Mouse (Mus musculus) myocyte (in vitro differentiated cells): ENCODE data around the gene Gpsm1. TPM values are rescaled to one million over a fixed set of nuclear protein-coding genes. Genes with fewer than 3 reads are reported as not detected.
A peak's percentile ranks its signal among the peaks of the same experiment; 100 is the strongest.

Experiments
- H3K27me3 ChIP-seq: one replicate; pipeline ENCODE4 v1.6.1; 2011; ENCODE audit not compliant: control insufficient read depth, insufficient read depth, insufficient read length
- H3K36me3 ChIP-seq: one replicate; pipeline ENCODE4 v1.6.1; 2011; ENCODE audit not compliant: control insufficient read depth, insufficient read depth
- H3K4me2 ChIP-seq: one replicate; pipeline ENCODE4 v1.6.1; 2011; ENCODE audit warnings: low read depth, control low read depth
- H3K4me3 ChIP-seq: one replicate; pipeline ENCODE4 v1.5.1; 2011; ENCODE audit warnings: mild to moderate bottlenecking, control low read depth, moderate library complexity
- H3K79me2 ChIP-seq: one replicate; pipeline ENCODE4 v1.6.1; 2011; ENCODE audit not compliant: control insufficient read depth, insufficient read depth
- H3ac ChIP-seq: one replicate; pipeline ENCODE4 v1.6.1; 2011; ENCODE audit not compliant: control insufficient read depth, insufficient read length
- CEBPB ChIP-seq: IDR thresholded peaks from 2 replicates; pipeline ENCODE4 v1.6.1; 2011; ENCODE audit warnings: mild to moderate bottlenecking, moderate library complexity; ENCODE audit not compliant: poor library complexity, insufficient read depth, severe bottlenecking
- E2F4 ChIP-seq: IDR thresholded peaks from one replicate; pipeline ENCODE4 v1.6.1; 2011; ENCODE audit warnings: mild to moderate bottlenecking, control low read depth, moderate library complexity; ENCODE audit not compliant: insufficient read depth
- MAX ChIP-seq: IDR thresholded peaks from one replicate; pipeline ENCODE4 v1.6.1; 2011; ENCODE audit warnings: low read depth, mild to moderate bottlenecking, control low read depth
- MYOD1 ChIP-seq, 3 experiments: IDR thresholded peaks; one replicate each; pipeline ENCODE4 v1.6.1; 2011; ENCODE audit warnings: control low read depth in 2 of 3, low read depth in 2 of 3, mild to moderate bottlenecking in 2 of 3, moderate library complexity in 1 of 3; ENCODE audit not compliant: insufficient read length in 2 of 3, control insufficient read depth in 1 of 3
- MYOG ChIP-seq, 3 experiments: IDR thresholded peaks; one replicate each; pipeline ENCODE4 v1.6.1; 2011; ENCODE audit warnings: control low read depth in 2 of 3, low read depth in 2 of 3, mild to moderate bottlenecking in 2 of 3; ENCODE audit not compliant: insufficient read length in 2 of 3, control insufficient read depth in 1 of 3, insufficient read depth in 1 of 3
- POLR2A ChIP-seq: IDR thresholded peaks from one replicate; pipeline ENCODE4 v1.6.1; 2011; ENCODE audit warnings: low read depth, mild to moderate bottlenecking, control low read depth, moderate library complexity; ENCODE audit not compliant: insufficient read length
- POLR2AphosphoS2 ChIP-seq: IDR thresholded peaks from one replicate; pipeline ENCODE4 v1.6.1; 2011; ENCODE audit warnings: low read depth, control low read depth; ENCODE audit not compliant: insufficient read length
- REST ChIP-seq: IDR thresholded peaks from one replicate; pipeline ENCODE4 v1.6.1; 2011; ENCODE audit warnings: mild to moderate bottlenecking, control low read depth, moderate library complexity; ENCODE audit not compliant: insufficient read depth, insufficient read length
- SRF ChIP-seq: IDR thresholded peaks from one replicate; pipeline ENCODE4 v1.6.1; 2011; ENCODE audit warnings: low read depth; ENCODE audit not compliant: control insufficient read depth, insufficient read length
- TCF12 ChIP-seq: IDR thresholded peaks from one replicate; pipeline ENCODE4 v1.6.1; 2011; ENCODE audit warnings: mild to moderate bottlenecking, control low read depth; ENCODE audit not compliant: poor library complexity, insufficient read depth, severe bottlenecking
- TCF3 ChIP-seq: IDR thresholded peaks from one replicate; pipeline ENCODE4 v1.6.1; 2011; ENCODE audit warnings: low read depth, control low read depth; ENCODE audit not compliant: insufficient read length
- USF1 ChIP-seq: IDR thresholded peaks from one replicate; pipeline ENCODE4 v1.6.1; 2011; ENCODE audit warnings: low read depth, mild to moderate bottlenecking, control low read depth, moderate library complexity
- polyA plus RNA-seq: library from polyadenylated mRNA; unstranded; fragments of >200 nt; fragmentation: generic; extraction: Trizol; gene quantifications from one replicate; pipeline ENCODE4 v1.2.1, GENCODE M21; 2012; ENCODE audit warnings: missing spikeins

The Gpsm1 gene
- polyA plus RNA-seq, 1 experiment: 11.7 TPM

DNA sequence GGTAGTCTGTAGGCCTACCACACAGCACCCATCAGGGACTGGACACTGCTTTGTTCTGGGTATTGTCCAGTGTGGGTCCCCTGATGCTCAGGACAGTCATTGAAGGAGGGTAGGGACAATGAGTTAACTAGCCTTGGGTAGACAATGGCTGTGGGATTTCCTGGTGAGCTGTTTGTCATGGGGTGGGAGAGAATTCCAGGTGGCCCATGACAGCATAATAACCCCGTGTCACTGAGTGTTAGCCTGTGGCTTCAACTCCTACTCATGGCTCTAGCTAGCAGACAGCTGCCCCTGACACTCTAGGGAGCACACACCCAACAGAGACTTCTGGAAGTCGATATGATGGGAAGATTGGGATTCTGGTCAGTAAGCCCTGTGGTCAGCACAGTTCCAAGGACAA lies 20.9 kb upstream of the Gpsm1 start, which contains the start of gene Ccdc187:
Gene Ccdc187 (minus strand): TSS at position 101 of the 400 bp plus-strand sequence.
- TF ChIP-seq MYOD1 (IDR thresholded peaks at IDR 0.05; ENCODE audit: control insufficient read depth in 1 of 3, insufficient read length in 2 of 3, low read depth in 2 of 3): peak in 1 of 3 experiments; percentile 86
- no peak for TF ChIP-seq REST
- no peak for TF ChIP-seq POLR2AphosphoS2
- Histone ChIP-seq H3K4me2 (no peak within 1 kb of the TSS), H3K79me2 (no peaks in the 10 kb centered on the region), H3K36me3 (no peaks in the 10 kb centered on the region), H3K4me3 (no peak within 1 kb of the TSS), H3K27me3 (peaks cover 21% of the 10 kb centered on the region), H3ac (no peak within 1 kb of the TSS)

DNA sequence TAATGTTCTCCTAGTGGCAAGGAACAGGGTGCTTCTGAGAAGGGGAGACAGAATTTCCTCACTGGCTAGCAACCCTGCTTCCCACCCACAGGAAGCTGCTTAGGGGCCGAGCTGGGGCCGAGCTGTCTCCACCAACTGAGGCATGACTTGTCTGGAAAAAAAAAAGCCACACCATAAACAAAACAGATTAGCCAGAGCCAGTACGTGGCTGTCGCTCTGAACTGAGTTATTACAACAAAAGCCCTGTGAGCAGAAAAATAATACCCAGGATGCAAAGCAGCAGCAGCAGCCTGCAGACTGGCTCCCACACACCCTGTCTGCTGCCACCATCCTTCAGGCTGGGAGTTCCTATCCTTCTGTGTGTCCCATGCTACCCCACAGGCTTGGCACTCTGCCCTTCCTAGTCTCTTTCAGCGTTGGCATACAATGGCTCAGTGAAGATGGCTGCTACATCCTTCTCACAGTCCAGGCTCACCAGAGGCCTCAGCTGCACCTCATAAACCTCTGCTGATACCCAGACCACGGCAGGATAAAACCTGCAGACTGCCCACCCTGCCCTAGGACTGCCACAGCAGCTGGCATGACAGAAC lies 18.6 kb upstream of the Gpsm1 start:
- Histone ChIP-seq H3K4me2 (no peak overlapping the region), H3K4me3 (no peak overlapping the region), H3K36me3 (no peaks in the 10 kb centered on the region), H3K27me3 (peaks cover 18% of the 10 kb centered on the region), H3K79me2 (no peaks in the 10 kb centered on the region), H3ac (no peak overlapping the region)
- TF ChIP-seq POLR2AphosphoS2: no peak
- no peak for TF ChIP-seq MAX
- TF ChIP-seq MYOG (IDR thresholded peaks at IDR 0.05; ENCODE audit: control insufficient read depth in 1 of 3, insufficient read depth in 1 of 3, insufficient read length in 2 of 3, low read depth in 2 of 3): no peak
- no peak for TF ChIP-seq USF1
- TF ChIP-seq REST: no peak
- TF ChIP-seq MYOD1 (IDR thresholded peaks at IDR 0.05; ENCODE audit: control insufficient read depth in 1 of 3, insufficient read length in 2 of 3, low read depth in 2 of 3): no peak
- no peak for TF ChIP-seq TCF3
- TF ChIP-seq E2F4: no peak
- no peak for TF ChIP-seq TCF12
- TF ChIP-seq SRF: no peak

GRCm38 (mm10) chr2:26298208-26298855 lies 17.0 kb upstream of the Gpsm1 start:
- peaks cover 8% of the 10 kb centered on the region for H3K27me3 ChIP-seq
- H3K4me2 ChIP-seq: peak overlapping the region; percentile 44
- H3K4me3 ChIP-seq: no peak overlapping the region
- TF ChIP-seq USF1: no peak
- TF ChIP-seq CEBPB: no peak
- no peak for TF ChIP-seq POLR2AphosphoS2
- no peak for TF ChIP-seq POLR2A
- no peak for TF ChIP-seq E2F4
- TF ChIP-seq TCF12: no peak
- TF ChIP-seq REST: no peak
- TF ChIP-seq MYOD1 (IDR thresholded peaks at IDR 0.05; ENCODE audit: control insufficient read depth in 1 of 3, insufficient read length in 2 of 3, low read depth in 2 of 3): peak in 2 of 3 experiments; percentile 72 to 86
- peak; percentile 44 for TF ChIP-seq SRF
- TF ChIP-seq MAX: peak; percentile 22
- peak; percentile 11 for TF ChIP-seq TCF3
- TF ChIP-seq MYOG (IDR thresholded peaks at IDR 0.05; ENCODE audit: control insufficient read depth in 1 of 3, insufficient read depth in 1 of 3, insufficient read length in 2 of 3, low read depth in 2 of 3): peak; percentile 30 to 70 (median 51)
- H3ac ChIP-seq: no peak overlapping the region
- H3K36me3 ChIP-seq: no peaks in the 10 kb centered on the region
- H3K79me2 ChIP-seq: no peaks in the 10 kb centered on the region

- Histone ChIP-seq H3K27me3 (peaks cover 5% of the 10 kb centered on the region), H3K4me2 (peak overlapping the region; percentile 44), H3K36me3 (no peaks in the 10 kb centered on the region), H3ac (no peak overlapping the region), H3K4me3 (no peak overlapping the region), H3K79me2 (no peaks in the 10 kb centered on the region)
- TF ChIP-seq MAX (no peak), POLR2A (no peak), USF1 (no peak), TCF3 (no peak), MYOG (IDR thresholded peaks at IDR 0.05; ENCODE audit: control insufficient read depth in 1 of 3, insufficient read depth in 1 of 3, insufficient read length in 2 of 3, low read depth in 2 of 3) (no peak), POLR2AphosphoS2 (no peak)
Measured at GRCm38 (mm10) chr2:26298856-26299230, 16.5 kb upstream of the Gpsm1 start.

DNA sequence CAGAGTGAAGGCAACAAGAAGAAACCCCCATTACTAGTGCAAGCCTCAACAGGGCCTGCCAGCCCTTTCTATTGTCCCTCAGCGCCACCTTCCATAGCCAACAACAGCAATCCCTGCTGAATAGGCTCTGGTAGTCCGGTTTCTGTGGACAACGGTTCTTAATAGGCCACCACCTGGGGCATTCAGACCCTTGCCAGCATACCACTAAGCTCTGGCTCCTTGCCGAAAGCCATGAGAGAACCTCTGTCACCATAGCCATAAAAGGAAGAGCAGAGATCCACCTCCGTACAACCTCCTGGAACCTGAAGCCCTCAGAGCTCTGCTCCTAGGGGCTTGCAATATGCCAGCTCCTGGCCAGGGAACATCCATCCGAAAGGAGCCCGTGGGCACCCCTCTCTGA lies 16.0 kb upstream of the Gpsm1 start:
- no peaks in the 10 kb centered on the region for H3K79me2 ChIP-seq
- H3K27me3 ChIP-seq: peaks cover under 1% of the 10 kb centered on the region
- no peak overlapping the region for H3K4me3 ChIP-seq
- no peak overlapping the region for H3ac ChIP-seq
- H3K4me2 ChIP-seq: no peak overlapping the region
- TF ChIP-seq MYOG (IDR thresholded peaks at IDR 0.05; ENCODE audit: control insufficient read depth in 1 of 3, insufficient read depth in 1 of 3, insufficient read length in 2 of 3, low read depth in 2 of 3) (no peak), MAX (no peak), USF1 (no peak), MYOD1 (IDR thresholded peaks at IDR 0.05; ENCODE audit: control insufficient read depth in 1 of 3, insufficient read length in 2 of 3, low read depth in 2 of 3) (no peak), E2F4 (no peak), TCF3 (no peak), REST (no peak)
- no peaks in the 10 kb centered on the region for H3K36me3 ChIP-seq
